Mouse (Mus musculus): ENCODE data around the gene Gria3. TPM values are rescaled to one million over a fixed set of nuclear protein-coding genes. Genes with fewer than 3 reads are reported as not detected.

The Gria3 gene
- polyA plus RNA-seq (2017; shearing (Covaris generic)) = 0.12 TPM

GRCm38 (mm10) chrX:41400058-41400904, at the start of gene Gria3:
Gene Gria3 (plus strand): TSS chrX:41400854.

